Mouse (Mus musculus) forebrain, embryonic 14.5 days (tissue): ENCODE results near the gene Map3k12. TPM values are rescaled to one million over a fixed set of nuclear protein-coding genes. Genes with fewer than 3 reads are reported as not detected.

Experiments
- ATAC-seq: fragments of 200-750 bp; cut with Nextera tagmentation; 2 replicates; pipeline ENCODE4 v1.8.0; 2017; ENCODE audit warnings: mild to moderate bottlenecking, moderate library complexity
- DNase-seq: peaks from one replicate; pipeline ENCODE4 v3.0.0-alpha.2; 2015; ENCODE audit warnings: low spot score
- H3K27ac ChIP-seq: fragments of 300-500 bp; sonication (generic); 2 replicates; pipeline ENCODE4 v1.5.1; 2014; ENCODE audit warnings: low read depth, mild to moderate bottlenecking, control low read depth, low read length, moderate library complexity
- H3K27me3 ChIP-seq: fragments of 300-500 bp; sonication (generic); replicated peaks from 2 replicates; pipeline ENCODE4 v1.6.1; 2014; ENCODE audit warnings: low read length, control low read depth, mixed read lengths; ENCODE audit not compliant: control insufficient read depth, insufficient read depth
- H3K36me3 ChIP-seq: fragments of 300-500 bp; sonication (generic); 2 replicates; pipeline ENCODE4 v1.6.1; 2014; ENCODE audit warnings: low read length, control low read depth; ENCODE audit not compliant: control insufficient read depth, insufficient read depth
- H3K4me1 ChIP-seq: fragments of 300-500 bp; sonication (generic); 2 replicates; pipeline ENCODE4 v1.6.1; 2014; ENCODE audit warnings: antibody characterized with exemption, low read length, control low read depth; ENCODE audit not compliant: control insufficient read depth, insufficient read depth
- H3K4me2 ChIP-seq: fragments of 300-500 bp; sonication (generic); 2 replicates; pipeline ENCODE4 v1.6.1; 2014; ENCODE audit warnings: mild to moderate bottlenecking, control low read depth, low read length
- H3K4me3 ChIP-seq: fragments of 300-500 bp; sonication (generic); 2 replicates; pipeline ENCODE4 v1.5.1; 2014; ENCODE audit warnings: low read depth, low read length, control low read depth
- H3K9ac ChIP-seq: fragments of 300-500 bp; sonication (generic); 2 replicates; pipeline ENCODE4 v1.6.1; 2014; ENCODE audit warnings: mild to moderate bottlenecking, low read length, control low read depth, moderate library complexity
- H3K9me3 ChIP-seq: fragments of 300-500 bp; sonication (generic); replicated peaks from 2 replicates; pipeline ENCODE4 v1.6.1; 2016; ENCODE audit warnings: low read length, control low read depth, mixed read lengths; ENCODE audit not compliant: control insufficient read depth
- WGBS: fragments of 180-500 bp; shearing (Covaris S2); extraction: QIAGEN DNeasy Blood & Tissue Kit; methylation state at CpG from one replicate; pipeline ENCODE4 v1.1.7; 2014; 5-methylcytosine and 5-hydroxymethylcytosine counted together
- polyA plus RNA-seq: library from polyadenylated mRNA; unstranded; fragments of >200 nt; fragmentation: Nextera tagmentation; extraction: Ambion mirVana; gene quantifications from 2 replicates; pipeline ENCODE4 v1.2.1, GENCODE M21; 2014

Gene Map3k12
- polyA plus RNA-seq, 1 experiment from 2014 or later: 28.6 TPM

- Histone ChIP-seq H3K36me3 (no peaks in the 10 kb centered on the region; the same call in 1 of the 2 replicates), H3K4me3 (peak overlapping the region; percentile 75), H3K27ac (peak overlapping the region; percentile 87; the same call in 1 of the 2 replicates), H3K4me1 (peaks cover 31% of the 10 kb centered on the region), H3K9ac (peak overlapping the region; percentile 87), H3K27me3 (no peaks in the 10 kb centered on the region), H3K9me3 (no peaks in the 10 kb centered on the region), H3K4me2 (peak overlapping the region; percentile 61)
- ATAC-seq: no peak
- no peak for DNase-seq
- WGBS: 38% methylated on average over 4 of the region's 4 CpGs
Measured at GRCm38 (mm10) chr15:102515791-102516190, 1.1 kb downstream of the Map3k12 start.

GRCm38 (mm10) chr15:102515261-102515660 is 1.6 kb downstream of the Map3k12 start:
- Histone ChIP-seq H3K9me3 (no peaks in the 10 kb centered on the region), H3K4me2 (peak overlapping the region; percentile 61), H3K27me3 (no peaks in the 10 kb centered on the region), H3K4me1 (peaks cover 32% of the 10 kb centered on the region), H3K36me3 (no peaks in the 10 kb centered on the region), H3K27ac (no peak overlapping the region), H3K4me3 (no peak overlapping the region), H3K9ac (peak overlapping the region; percentile 87; the same call in 1 of the 2 replicates)
- 94% methylated on average over 2 of the region's 2 CpGs for WGBS
- no peak for ATAC-seq
- no peak for DNase-seq

DNA sequence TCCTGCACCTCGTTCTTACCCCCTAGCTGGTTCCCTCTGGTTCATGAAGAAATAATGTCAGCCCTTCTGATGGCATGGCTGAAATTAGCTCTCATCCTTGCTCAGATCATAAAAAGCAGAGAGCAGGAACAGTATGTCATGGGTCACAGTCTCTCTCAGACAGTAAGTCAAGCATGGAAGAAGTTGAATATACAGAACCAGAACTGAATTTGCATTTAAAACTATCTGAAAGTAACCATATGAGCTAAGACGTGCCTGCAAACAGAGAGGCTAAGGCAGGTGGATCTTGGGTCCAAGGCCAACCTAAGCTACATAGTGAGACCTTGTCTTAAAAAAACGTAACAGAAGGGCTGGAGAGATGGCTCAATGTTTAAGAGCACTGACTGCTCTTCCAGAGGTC is 3.9 kb downstream of the Map3k12 start:
- Histone ChIP-seq H3K4me3 (no peak overlapping the region), H3K4me2 (no peak overlapping the region), H3K9ac (no peak overlapping the region), H3K4me1 (peaks cover 40% of the 10 kb centered on the region), H3K27ac (no peak overlapping the region), H3K36me3 (peaks cover 6% of the 10 kb centered on the region; the same call in 1 of the 2 replicates), H3K9me3 (no peaks in the 10 kb centered on the region), H3K27me3 (no peaks in the 10 kb centered on the region)
- WGBS: 83% methylated on average over 3 of the region's 3 CpGs
- ATAC-seq (no peak), DNase-seq (no peak)

DNA sequence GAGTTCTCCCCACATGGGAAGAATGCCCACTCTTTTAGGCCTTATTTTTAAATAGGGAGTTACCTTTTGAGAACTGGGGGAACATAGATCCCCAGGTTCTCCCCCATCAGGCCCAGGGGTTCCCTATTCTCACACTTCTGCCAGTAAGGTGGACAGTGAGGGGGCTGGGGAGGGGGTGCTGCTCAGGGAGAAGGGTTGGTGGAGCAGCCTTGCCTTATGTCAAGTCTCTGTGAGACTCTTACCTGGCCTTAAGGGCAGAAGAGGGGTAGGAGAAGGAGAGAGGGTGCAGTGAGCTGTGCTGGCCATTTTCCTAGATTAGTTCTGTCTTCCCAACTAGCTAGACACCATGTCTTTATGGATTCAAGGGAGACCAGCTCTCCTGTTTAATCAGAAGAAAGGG is 4.4 kb downstream of the Map3k12 start:
- Histone ChIP-seq H3K4me3 (no peak overlapping the region), H3K4me1 (peaks cover 40% of the 10 kb centered on the region), H3K4me2 (no peak overlapping the region), H3K27ac (no peak overlapping the region), H3K9me3 (no peaks in the 10 kb centered on the region), H3K36me3 (peaks cover 9% of the 10 kb centered on the region), H3K9ac (no peak overlapping the region), H3K27me3 (no peaks in the 10 kb centered on the region)
- no peak for ATAC-seq
- no peak for DNase-seq

DNA sequence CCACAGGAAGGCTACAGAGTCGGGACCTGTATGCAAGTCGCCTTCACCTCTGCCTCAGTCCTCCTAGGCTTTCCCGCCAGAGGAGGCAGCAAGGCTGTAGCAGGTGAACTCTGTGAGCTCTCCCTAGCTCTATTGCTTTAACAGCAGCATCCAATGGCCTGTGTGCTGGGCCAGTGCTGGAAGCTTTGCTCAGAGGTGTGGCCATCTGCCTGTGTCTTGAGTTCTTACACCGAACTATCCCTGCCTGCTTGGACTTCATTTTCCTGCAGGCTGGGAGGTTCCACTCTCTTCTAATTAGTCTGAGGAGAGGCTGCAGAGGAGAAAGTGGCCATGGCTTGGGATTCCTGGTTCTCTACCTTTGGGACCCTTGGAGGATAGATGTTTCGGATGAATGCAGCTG is 4.9 kb downstream of the Map3k12 start:
- peaks cover 40% of the 10 kb centered on the region for H3K4me1 ChIP-seq
- H3K27ac ChIP-seq: 0 out of 2 replicates have a peak overlapping the region, but pooled peaks have one; percentile 86
- peaks cover 12% of the 10 kb centered on the region for H3K36me3 ChIP-seq
- no peaks in the 10 kb centered on the region for H3K27me3 ChIP-seq
- no peak for ATAC-seq
- no peak overlapping the region for H3K4me2 ChIP-seq
- 33% methylated on average over 5 of the region's 5 CpGs for WGBS
- no peak for DNase-seq
- H3K9me3 ChIP-seq: no peaks in the 10 kb centered on the region
- no peak overlapping the region for H3K4me3 ChIP-seq
- H3K9ac ChIP-seq: no peak overlapping the region

- WGBS: 14% methylated on average over 6 of the region's 6 CpGs
- peak overlapping the region; percentile 82 for H3K4me2 ChIP-seq
- H3K27me3 ChIP-seq: no peaks in the 10 kb centered on the region
- H3K27ac ChIP-seq: peak overlapping the region; percentile 86
- no peak for DNase-seq
- peaks cover 15% of the 10 kb centered on the region for H3K36me3 ChIP-seq
- H3K4me1 ChIP-seq: peaks cover 40% of the 10 kb centered on the region
- H3K4me3 ChIP-seq: peak overlapping the region; percentile 57
- H3K9ac ChIP-seq: peak overlapping the region; percentile 66; the same call in 1 of the 2 replicates
- no peak for ATAC-seq
- no peaks in the 10 kb centered on the region for H3K9me3 ChIP-seq
Measured at GRCm38 (mm10) chr15:102511285-102511833, 5.5 kb downstream of the Map3k12 start.

- WGBS: 5% methylated on average over 34 of the region's 34 CpGs
- peak overlapping the region; percentile 66 for H3K9ac ChIP-seq
- DNase-seq (peak; percentile 93), ATAC-seq (peak; percentile 97)
- H3K4me2 ChIP-seq: peak overlapping the region; percentile 82
- H3K27me3 ChIP-seq: no peaks in the 10 kb centered on the region
- peaks cover 21% of the 10 kb centered on the region for H3K36me3 ChIP-seq
- H3K9me3 ChIP-seq: no peaks in the 10 kb centered on the region
- H3K4me1 ChIP-seq: peaks cover 36% of the 10 kb centered on the region
- H3K27ac ChIP-seq: peak overlapping the region; percentile 86
- H3K4me3 ChIP-seq: peak overlapping the region; percentile 57
Measured at GRCm38 (mm10) chr15:102510590-102511284, 6.1 kb downstream of the Map3k12 start.

DNA sequence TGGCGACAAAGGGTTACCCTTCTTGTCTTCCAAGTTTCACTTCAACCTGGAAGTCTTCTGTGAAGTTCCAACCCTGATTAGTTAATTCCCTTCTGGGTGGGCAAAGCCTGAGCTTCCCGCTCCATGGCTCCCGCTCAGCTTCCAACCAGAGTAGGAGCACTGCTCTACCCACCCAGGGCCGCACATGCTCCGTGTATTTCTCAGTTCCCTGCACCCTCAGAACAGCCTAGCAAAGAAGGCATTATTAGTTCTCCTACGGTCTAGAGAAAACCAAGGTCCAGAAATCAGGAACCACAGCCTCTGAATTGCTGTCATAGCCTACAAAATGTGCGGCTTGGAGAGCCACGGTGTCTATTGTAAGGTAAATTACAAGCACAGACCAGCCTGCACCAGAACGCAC is 6.8 kb downstream of the Map3k12 start:
- Histone ChIP-seq H3K9ac (peak overlapping the region; percentile 66), H3K36me3 (peaks cover 28% of the 10 kb centered on the region), H3K9me3 (no peaks in the 10 kb centered on the region), H3K4me3 (peak overlapping the region; percentile 57), H3K4me1 (peaks cover 30% of the 10 kb centered on the region), H3K4me2 (peak overlapping the region; percentile 82), H3K27me3 (no peaks in the 10 kb centered on the region), H3K27ac (peak overlapping the region; percentile 86)
- DNase-seq (peak; percentile 59), ATAC-seq (peak; percentile 74)
- 4% methylated on average over 9 of the region's 9 CpGs for WGBS

GRCm38 (mm10) chr15:102508336-102508735 is 8.5 kb downstream of the Map3k12 start:
- no peak for ATAC-seq
- H3K4me1 ChIP-seq: peaks cover 24% of the 10 kb centered on the region
- H3K36me3 ChIP-seq: peaks cover 45% of the 10 kb centered on the region
- no peak overlapping the region for H3K27ac ChIP-seq
- no peak for DNase-seq
- H3K4me2 ChIP-seq: no peak overlapping the region
- WGBS: 88% methylated on average over 3 of the region's 3 CpGs
- no peak overlapping the region for H3K9ac ChIP-seq
- no peak overlapping the region for H3K4me3 ChIP-seq
- H3K9me3 ChIP-seq: no peaks in the 10 kb centered on the region
- H3K27me3 ChIP-seq: no peaks in the 10 kb centered on the region
